Mouse (Mus musculus): ENCODE results near the gene Myh9.
"Not testable (repeated sequence)": the region's sequence is repeated elsewhere in the genome, so short reads cannot be mapped to it uniquely, and the experiment has no call there.

Gene Myh9

GRCm38 (mm10) chr15:77752443-77752842 is 89.5 kb downstream of the Myh9 start:
- DNase-seq (ENCODE audit: low spot score), result no peak

- peak; percentile 66 for DNase-seq (ENCODE audit: low spot score)
Observed at GRCm38 (mm10) chr15:77750461-77750860, 91.5 kb downstream of the Myh9 start.

GRCm38 (mm10) chr15:77749717-77750116 is 92.3 kb downstream of the Myh9 start:
- DNase-seq (ENCODE audit: low spot score), result no peak

- DNase-seq (ENCODE audit: low spot score), result no peak
Observed at GRCm38 (mm10) chr15:77748414-77748813, 93.6 kb downstream of the Myh9 start.

- no peak for DNase-seq (ENCODE audit: low spot score)
Observed at GRCm38 (mm10) chr15:77746326-77746725, 95.6 kb downstream of the Myh9 start.

- peak; percentile 49 for DNase-seq (ENCODE audit: low spot score)
Observed at GRCm38 (mm10) chr15:77745081-77745480, 96.9 kb downstream of the Myh9 start.

GRCm38 (mm10) chr15:77744632-77745031 is 97.3 kb downstream of the Myh9 start:
- DNase-seq (ENCODE audit: low spot score), result no peak

- DNase-seq (ENCODE audit: low spot score), result not testable (repeated sequence)
Observed at GRCm38 (mm10) chr15:77741556-77741955, 100.4 kb downstream of the Myh9 start.

GRCm38 (mm10) chr15:77740511-77741297 is 101.3 kb downstream of the Myh9 start:
- peak; percentile 18 for DNase-seq (ENCODE audit: low spot score)

- not testable (repeated sequence) for DNase-seq (ENCODE audit: low spot score)
Observed at GRCm38 (mm10) chr15:77733903-77734302, 108.1 kb downstream of the Myh9 start.

- not testable (repeated sequence) for DNase-seq (ENCODE audit: low spot score)
Observed at GRCm38 (mm10) chr15:77733380-77733779, 108.6 kb downstream of the Myh9 start.

- not testable (repeated sequence) for DNase-seq (ENCODE audit: low spot score)
Observed at GRCm38 (mm10) chr15:77732851-77733250, 109.1 kb downstream of the Myh9 start.

- no peak for DNase-seq (ENCODE audit: low spot score)
Observed at GRCm38 (mm10) chr15:77731605-77732004, 110.4 kb downstream of the Myh9 start.

GRCm38 (mm10) chr15:77728739-77729138 is 113.2 kb downstream of the Myh9 start, which contains the start of gene Apol9b:
Apol9b (plus strand) TSS chr15:77729039.
- not testable (repeated sequence) for DNase-seq (ENCODE audit: low spot score)

GRCm38 (mm10) chr15:77727745-77728144 is 114.2 kb downstream of the Myh9 start:
- DNase-seq (ENCODE audit: low spot score), result not testable (repeated sequence)

- DNase-seq (ENCODE audit: low spot score), result peak; percentile 25
Observed at GRCm38 (mm10) chr15:77727139-77727538, 114.8 kb downstream of the Myh9 start.

GRCm38 (mm10) chr15:77725393-77726020 is 116.5 kb downstream of the Myh9 start:
- peak; percentile 78 for DNase-seq (ENCODE audit: low spot score)

GRCm38 (mm10) chr15:77724208-77724911 is 117.6 kb downstream of the Myh9 start:
- DNase-seq (ENCODE audit: low spot score), result not testable (repeated sequence)

GRCm38 (mm10) chr15:77721509-77721908 is 120.5 kb downstream of the Myh9 start:
- not testable (repeated sequence) for DNase-seq (ENCODE audit: low spot score)

- not testable (repeated sequence) for DNase-seq (ENCODE audit: low spot score)
Observed at GRCm38 (mm10) chr15:77718240-77718639, 123.7 kb downstream of the Myh9 start.
